Mouse (Mus musculus) kidney, embryonic 14.5 days (tissue): ENCODE data around the gene Lrrc58. TPM values are rescaled to one million over a fixed set of nuclear protein-coding genes. Genes with fewer than 3 reads are reported as not detected.

Experiments
- ATAC-seq: fragments of 200-750 bp; cut with Nextera tagmentation; 2 replicates; pipeline ENCODE4 v1.8.0; 2017; ENCODE audit warnings: moderate number of reproducible peaks, mild to moderate bottlenecking, moderate TSS enrichment, moderate library complexity; ENCODE audit not compliant: low FRiP score, low TSS enrichment
- H3K27ac ChIP-seq: fragments of 300-500 bp; sonication (generic); 2 replicates; pipeline ENCODE4 v1.5.1; 2014; ENCODE audit warnings: low read depth, mild to moderate bottlenecking, low read length, moderate library complexity, mixed read lengths
- H3K27me3 ChIP-seq: fragments of 300-500 bp; sonication (generic); 2 replicates; pipeline ENCODE4 v1.6.1; 2014; ENCODE audit warnings: mild to moderate bottlenecking, low read length; ENCODE audit not compliant: control insufficient read depth, insufficient read depth
- H3K36me3 ChIP-seq: fragments of 300-500 bp; sonication (generic); 2 replicates; pipeline ENCODE4 v1.6.1; 2014; ENCODE audit warnings: low read length, mixed read lengths; ENCODE audit not compliant: control insufficient read depth, insufficient read depth
- H3K4me1 ChIP-seq: fragments of 300-500 bp; sonication (generic); 2 replicates; pipeline ENCODE4 v1.6.1; 2014; ENCODE audit warnings: low read length, mixed read lengths; ENCODE audit not compliant: control insufficient read depth, insufficient read depth
- H3K4me2 ChIP-seq: fragments of 300-500 bp; sonication (generic); replicated peaks from 2 replicates; pipeline ENCODE4 v1.6.1; 2014; ENCODE audit warnings: low read depth, mild to moderate bottlenecking, low read length
- H3K4me3 ChIP-seq: fragments of 300-500 bp; sonication (generic); 2 replicates; pipeline ENCODE4 v1.5.1; 2014; ENCODE audit warnings: mild to moderate bottlenecking, low read length
- H3K9ac ChIP-seq: fragments of 300-500 bp; sonication (generic); 2 replicates; pipeline ENCODE4 v1.6.1; 2014; ENCODE audit warnings: low read depth, mild to moderate bottlenecking, low read length, moderate library complexity
- H3K9me3 ChIP-seq: fragments of 300-500 bp; sonication (generic); 2 replicates; pipeline ENCODE4 v1.6.1; 2016; ENCODE audit warnings: low read length; ENCODE audit not compliant: control insufficient read depth
- WGBS: fragments of 180-500 bp; shearing (Covaris S2); extraction: QIAGEN DNeasy Blood & Tissue Kit; methylation state at CpG from one replicate; pipeline ENCODE4 v1.1.7; 2014; 5-methylcytosine and 5-hydroxymethylcytosine counted together
- polyA plus RNA-seq: library from polyadenylated mRNA; unstranded; fragments of >200 nt; fragmentation: Nextera tagmentation; extraction: Ambion mirVana; gene quantifications from 2 replicates; pipeline ENCODE4 v1.2.1, GENCODE M21; 2014

The Lrrc58 gene
- polyA plus RNA-seq, 1 experiment from 2014 or later = 78.1 TPM

GRCm38 (mm10) chr16:37877406-37877805, 9.2 kb downstream of the Lrrc58 start:
- Histone ChIP-seq H3K4me1 (no peaks in the 10 kb centered on the region), H3K4me3 (no peak overlapping the region), H3K36me3 (peaks cover 48% of the 10 kb centered on the region), H3K4me2 (no peak overlapping the region), H3K27ac (no peak overlapping the region), H3K9me3 (no peaks in the 10 kb centered on the region), H3K9ac (no peak overlapping the region), H3K27me3 (no peaks in the 10 kb centered on the region)
- 94% methylated on average over 3 of the region's 3 CpGs for WGBS
- no peak for ATAC-seq

- ATAC-seq = no peak
- Histone ChIP-seq H3K4me3 (no peak overlapping the region), H3K9ac (no peak overlapping the region), H3K4me1 (no peaks in the 10 kb centered on the region), H3K27ac (no peak overlapping the region), H3K36me3 (peaks cover 64% of the 10 kb centered on the region), H3K27me3 (no peaks in the 10 kb centered on the region), H3K9me3 (no peaks in the 10 kb centered on the region), H3K4me2 (no peak overlapping the region)
- 91% methylated on average over 7 of the region's 7 CpGs for WGBS
These were observed 10.8 kb downstream of the Lrrc58 start for GRCm38 (mm10) chr16:37878951-37879505.

- no peaks in the 10 kb centered on the region for H3K27me3 ChIP-seq
- no peaks in the 10 kb centered on the region for H3K4me1 ChIP-seq
- H3K36me3 ChIP-seq = peaks cover 68% of the 10 kb centered on the region
- WGBS = 95% methylated on average over 4 of the region's 4 CpGs
- H3K27ac ChIP-seq = no peak overlapping the region
- no peak overlapping the region for H3K4me3 ChIP-seq
- H3K4me2 ChIP-seq = no peak overlapping the region
- no peak overlapping the region for H3K9ac ChIP-seq
- no peaks in the 10 kb centered on the region for H3K9me3 ChIP-seq
- ATAC-seq = no peak
These were observed 11.7 kb downstream of the Lrrc58 start for GRCm38 (mm10) chr16:37879750-37880419.

GRCm38 (mm10) chr16:37881168-37881567, 13.0 kb downstream of the Lrrc58 start:
- Histone ChIP-seq H3K27ac (no peak overlapping the region), H3K27me3 (no peaks in the 10 kb centered on the region), H3K4me3 (no peak overlapping the region), H3K36me3 (peaks cover 68% of the 10 kb centered on the region), H3K4me2 (no peak overlapping the region), H3K9me3 (no peaks in the 10 kb centered on the region), H3K4me1 (no peaks in the 10 kb centered on the region), H3K9ac (no peak overlapping the region)
- ATAC-seq = no peak
- 75% methylated on average over 2 of the region's 2 CpGs for WGBS

GRCm38 (mm10) chr16:37888986-37889385, 20.8 kb downstream of the Lrrc58 start:
- no peaks in the 10 kb centered on the region; the same call in 1 of the 2 replicates for H3K4me1 ChIP-seq
- H3K27ac ChIP-seq = no peak overlapping the region
- WGBS = 53% methylated on average over 3 of the region's 3 CpGs
- H3K27me3 ChIP-seq = no peaks in the 10 kb centered on the region
- ATAC-seq = no peak
- H3K9me3 ChIP-seq = no peaks in the 10 kb centered on the region
- no peak overlapping the region for H3K9ac ChIP-seq
- H3K36me3 ChIP-seq = peaks cover 4% of the 10 kb centered on the region; the same call in 1 of the 2 replicates
- H3K4me3 ChIP-seq = no peak overlapping the region
- H3K4me2 ChIP-seq = no peak overlapping the region

- WGBS = 65% methylated on average over 2 of the region's 2 CpGs
- no peak overlapping the region for H3K4me3 ChIP-seq
- no peak overlapping the region for H3K27ac ChIP-seq
- no peaks in the 10 kb centered on the region for H3K9me3 ChIP-seq
- ATAC-seq = no peak
- H3K4me1 ChIP-seq = no peaks in the 10 kb centered on the region; the same call in 1 of the 2 replicates
- H3K4me2 ChIP-seq = no peak overlapping the region
- H3K36me3 ChIP-seq = no peaks in the 10 kb centered on the region
- H3K9ac ChIP-seq = no peak overlapping the region
- no peaks in the 10 kb centered on the region for H3K27me3 ChIP-seq
These were observed 24.5 kb downstream of the Lrrc58 start for GRCm38 (mm10) chr16:37892667-37893066.

GRCm38 (mm10) chr16:37893381-37893780, 25.2 kb downstream of the Lrrc58 start:
- Histone ChIP-seq H3K27ac (no peak overlapping the region), H3K4me3 (no peak overlapping the region), H3K27me3 (no peaks in the 10 kb centered on the region), H3K4me2 (no peak overlapping the region), H3K36me3 (no peaks in the 10 kb centered on the region), H3K4me1 (no peaks in the 10 kb centered on the region; the same call in 1 of the 2 replicates), H3K9me3 (no peaks in the 10 kb centered on the region), H3K9ac (no peak overlapping the region)
- no peak for ATAC-seq
- 51% methylated on average over 6 of the region's 6 CpGs for WGBS

GRCm38 (mm10) chr16:37893942-37894341, 25.8 kb downstream of the Lrrc58 start:
- H3K27ac ChIP-seq = no peak overlapping the region
- H3K9me3 ChIP-seq = no peaks in the 10 kb centered on the region

GRCm38 (mm10) chr16:37898790-37899189, 30.6 kb downstream of the Lrrc58 start:
- 66% methylated on average over 5 of the region's 5 CpGs for WGBS
- no peak overlapping the region for H3K4me2 ChIP-seq
- peaks cover 8% of the 10 kb centered on the region; the same call in 1 of the 2 replicates for H3K4me1 ChIP-seq
- H3K4me3 ChIP-seq = no peak overlapping the region
- no peaks in the 10 kb centered on the region for H3K27me3 ChIP-seq
- no peaks in the 10 kb centered on the region for H3K9me3 ChIP-seq
- no peak overlapping the region for H3K9ac ChIP-seq
- ATAC-seq = no peak
- no peaks in the 10 kb centered on the region for H3K36me3 ChIP-seq
- peak overlapping the region; percentile 7; the same call in 1 of the 2 replicates for H3K27ac ChIP-seq

More at GRCm38 (mm10) chr16:37893942-37894341, 25.8 kb downstream of the Lrrc58 start:
- no peak overlapping the region for H3K4me3 ChIP-seq
- H3K4me2 ChIP-seq = no peak overlapping the region
- ATAC-seq = no peak
- H3K9ac ChIP-seq = no peak overlapping the region
- WGBS = 72% methylated on average over 2 of the region's 2 CpGs
- no peaks in the 10 kb centered on the region for H3K36me3 ChIP-seq
- H3K4me1 ChIP-seq = no peaks in the 10 kb centered on the region; the same call in 1 of the 2 replicates
- no peaks in the 10 kb centered on the region for H3K27me3 ChIP-seq
